Mouse (Mus musculus) c-Kit-positive CD71-negative TER-119-negative erythroid progenitor cells, embryonic 14.5 days (primary cell): Measurements from ENCODE around the gene Atg13.
A peak's percentile ranks its signal among the peaks of the same experiment; 100 is the strongest.
"Not testable (repeated sequence)": the region's sequence is repeated elsewhere in the genome, so short reads cannot be mapped to it uniquely, and the experiment has no call there.

Experiments used
- DNase-seq: peaks from one replicate; pipeline ENCODE4 v3.0.0-alpha.2; 2013; ENCODE audit warnings: low read depth

The Atg13 gene

GRCm38 (mm10) chr2:91710272-91711234, at the start of gene Atg13, which contains the start of gene Harbi1:
Gene Atg13, minus strand, starts transcription at chr2:91710576.
Gene Harbi1, plus strand, starts transcription at chr2:91710852.
- peak; percentile 78 for DNase-seq

DNA sequence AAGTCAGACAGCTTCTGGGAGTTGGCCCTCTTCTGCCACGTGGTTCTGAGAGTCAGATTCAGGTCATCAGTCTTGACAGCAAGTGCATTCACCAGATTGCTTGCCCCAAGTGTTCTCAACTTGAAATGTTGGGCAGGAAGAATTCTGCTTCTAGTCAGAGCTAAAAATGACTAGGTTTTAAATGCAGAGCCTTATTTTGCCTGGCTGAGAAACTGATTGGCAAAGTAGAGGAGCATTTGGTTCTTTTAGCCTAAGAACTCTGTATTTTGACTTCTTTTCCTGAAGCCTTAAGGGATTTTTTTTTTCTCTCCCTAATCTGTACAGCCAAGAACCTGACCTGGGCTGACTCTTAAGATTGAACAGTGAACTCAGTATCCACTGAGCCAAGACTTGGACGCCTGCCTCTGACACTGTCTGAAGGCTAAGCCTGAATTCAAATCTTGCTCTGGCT, 39.5 kb upstream of the Atg13 start:
- DNase-seq, result no peak

GRCm38 (mm10) chr2:91744686-91745085, 34.3 kb upstream of the Atg13 start:
- DNase-seq, result no peak

DNA sequence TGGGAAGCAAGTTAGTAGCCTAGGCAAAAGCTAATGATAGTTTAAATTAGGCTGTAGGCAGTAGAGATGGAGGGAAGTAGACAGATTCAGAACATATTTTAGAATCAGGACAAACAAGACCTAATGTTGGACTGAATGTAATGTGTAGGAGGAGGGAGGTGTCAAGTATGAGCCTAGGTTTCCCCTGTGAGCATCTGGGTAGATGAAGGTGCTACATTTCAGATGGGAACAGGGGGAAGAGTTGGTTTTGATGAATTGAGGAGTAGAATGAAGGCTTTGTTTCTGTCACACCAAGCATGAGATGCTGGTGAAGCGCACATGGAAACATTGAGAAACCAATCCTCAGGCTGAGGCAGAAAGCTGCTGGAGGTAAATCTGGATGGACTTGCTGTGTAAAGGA, 29.2 kb upstream of the Atg13 start:
- DNase-seq, result no peak

DNA sequence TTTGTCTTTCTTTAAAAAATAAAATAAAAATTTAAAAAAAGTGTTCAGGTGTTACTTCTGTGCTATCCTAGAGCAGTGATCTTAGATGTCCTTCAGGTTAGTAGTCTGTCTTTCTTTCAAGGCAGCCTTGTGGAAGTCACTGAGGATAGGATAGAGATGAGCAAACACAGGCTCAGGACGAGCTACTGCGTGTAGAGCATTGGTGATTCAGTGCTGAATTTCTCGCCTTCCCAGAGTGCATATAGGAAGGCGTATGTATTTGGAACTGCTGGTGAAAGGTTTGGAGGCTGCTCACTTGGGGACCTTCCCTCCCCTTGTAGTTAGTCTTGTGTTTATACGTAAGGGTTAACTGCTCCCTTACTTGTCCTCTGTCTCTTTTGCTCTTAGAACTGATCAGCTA, 24.8 kb upstream of the Atg13 start:
- DNase-seq, result no peak

DNA sequence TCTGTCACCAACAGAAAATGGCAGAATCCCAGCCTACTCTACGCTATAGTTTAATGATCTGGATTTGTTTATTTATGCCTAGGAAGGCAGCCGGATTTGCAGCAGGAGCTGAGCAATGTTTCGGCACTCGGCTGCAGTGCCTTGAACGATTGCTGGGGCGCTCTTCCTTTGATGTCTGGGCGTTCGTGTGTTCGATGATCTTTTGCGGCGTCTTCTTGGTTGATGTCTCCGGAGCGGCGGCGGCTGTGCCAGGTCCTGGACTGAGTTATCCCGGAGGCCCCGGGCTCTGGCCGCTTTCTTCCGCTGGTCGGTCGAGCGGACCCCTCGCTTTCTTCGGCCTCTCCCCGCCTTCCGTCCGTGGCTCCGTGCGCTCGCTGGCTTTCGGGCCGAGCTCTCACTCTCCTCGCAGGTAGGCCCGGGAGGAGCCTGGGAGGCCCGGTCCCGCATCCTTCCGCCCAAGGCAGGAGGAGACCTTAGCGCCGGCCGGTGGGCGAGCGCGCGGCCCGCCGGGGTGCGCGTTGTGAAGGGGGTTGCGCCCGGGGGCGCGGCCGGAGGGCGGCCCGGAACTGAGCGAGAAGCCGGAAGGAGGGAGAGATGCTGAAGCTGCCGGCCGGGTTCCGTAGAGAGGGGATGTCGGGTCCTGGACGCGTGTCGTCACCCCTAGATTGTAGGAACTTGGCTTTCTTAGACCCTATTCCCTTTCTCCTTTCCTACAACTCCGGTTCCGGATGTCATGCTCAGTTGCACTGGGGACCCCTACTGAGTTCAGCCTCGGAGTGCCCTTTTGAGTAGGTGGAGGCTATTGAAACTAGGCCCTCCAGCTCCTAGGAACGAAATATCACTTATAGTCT, 19.8 kb upstream of the Atg13 start, which contains the start of gene Ambra1:
Gene Ambra1 (plus strand): TSS at position 164 of the 851 bp plus-strand sequence.
- DNase-seq, result peak; percentile 82

DNA sequence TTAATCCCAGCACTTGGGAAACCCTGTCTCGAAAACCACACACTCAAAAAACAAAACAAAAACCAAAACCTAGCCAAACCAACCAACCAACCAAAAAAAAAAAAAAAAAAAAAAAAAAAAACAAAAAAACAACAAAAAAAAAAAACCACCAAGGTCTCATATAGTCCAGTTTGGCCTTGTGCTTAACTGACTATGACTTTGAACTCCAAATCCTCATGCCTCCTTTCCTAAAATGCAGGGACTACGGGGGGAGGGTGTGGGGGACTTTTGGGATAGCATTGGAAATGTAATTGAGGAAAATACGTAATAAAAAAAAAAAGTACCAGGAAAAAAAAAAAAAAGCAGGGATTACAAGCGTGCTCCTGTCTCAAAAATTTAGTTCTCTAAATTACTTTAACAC, 19.2 kb upstream of the Atg13 start:
- DNase-seq, result no peak

- no peak for DNase-seq
Measured at GRCm38 (mm10) chr2:91727011-91727410, 16.6 kb upstream of the Atg13 start.

- DNase-seq, result not testable (repeated sequence)
Measured at GRCm38 (mm10) chr2:91725476-91725875, 15.1 kb upstream of the Atg13 start.

DNA sequence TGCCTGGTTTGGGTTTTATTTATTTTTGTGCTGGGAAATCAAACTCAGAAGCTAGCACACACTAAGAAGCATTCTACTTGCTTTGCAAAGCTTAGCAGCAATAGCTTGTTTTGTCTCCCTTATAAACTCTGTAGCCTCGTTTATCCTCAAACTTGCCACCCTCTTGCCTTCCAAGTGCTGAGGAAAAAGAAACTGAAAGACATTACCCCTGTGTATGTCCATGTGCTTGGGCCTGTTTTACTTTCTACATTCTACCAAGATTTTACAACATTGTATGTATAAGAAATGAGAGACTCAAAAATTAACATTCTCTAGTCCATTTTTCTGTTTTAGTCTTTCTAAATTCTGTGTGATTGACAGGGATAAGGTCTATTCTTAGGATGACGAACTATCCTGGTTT, 14.3 kb upstream of the Atg13 start:
- no peak for DNase-seq

DNA sequence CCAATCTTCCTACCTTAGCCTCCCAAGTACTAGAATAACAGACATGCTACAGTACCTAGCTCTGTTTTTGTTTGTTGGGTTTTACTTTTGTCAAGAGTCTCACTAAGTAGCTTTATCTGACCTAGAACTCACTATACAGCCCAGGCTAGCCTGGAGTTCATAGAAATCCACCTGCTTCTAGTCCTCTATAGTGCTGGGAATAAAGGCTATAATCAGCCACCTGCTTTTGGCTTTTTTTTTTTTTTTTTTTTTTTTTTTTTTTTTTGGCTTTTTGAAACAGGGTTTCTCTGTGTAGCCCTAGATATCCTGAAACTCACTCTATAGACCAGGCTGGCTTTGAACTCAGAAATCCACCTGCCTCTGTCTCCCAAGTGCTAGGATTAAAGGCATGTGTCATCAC, 13.6 kb upstream of the Atg13 start:
- DNase-seq, result no peak

GRCm38 (mm10) chr2:91723382-91723781, 13.0 kb upstream of the Atg13 start:
- no peak for DNase-seq

DNA sequence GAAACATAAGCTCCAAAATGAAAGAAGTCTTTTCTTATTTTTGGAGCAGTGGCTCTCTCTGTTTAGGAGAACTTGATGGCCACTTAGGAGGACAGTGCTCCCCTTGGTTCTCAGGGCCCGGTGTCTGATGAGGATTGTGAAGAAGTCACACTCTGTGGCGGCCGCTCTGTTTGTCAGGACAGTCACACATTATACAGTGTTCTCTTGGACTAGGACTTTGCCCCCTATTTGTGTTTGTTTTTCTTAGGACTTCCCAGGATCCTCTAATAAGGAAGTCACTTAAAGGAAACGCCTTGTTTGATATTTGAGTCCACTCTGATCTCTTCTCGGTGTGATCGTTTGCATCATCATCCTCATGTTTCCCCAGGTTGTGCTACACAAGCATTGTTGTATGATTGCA, 7.9 kb upstream of the Atg13 start:
- no peak for DNase-seq

GRCm38 (mm10) chr2:91714921-91715320, 4.5 kb upstream of the Atg13 start:
- DNase-seq, result no peak

- DNase-seq, result no peak
Measured at GRCm38 (mm10) chr2:91711256-91711925, 1.0 kb upstream of the Atg13 start.

GRCm38 (mm10) chr2:91708361-91708760, 2.0 kb downstream of the Atg13 start:
- no peak for DNase-seq

- no peak for DNase-seq
Measured at GRCm38 (mm10) chr2:91706456-91706855, 3.9 kb downstream of the Atg13 start.

- no peak for DNase-seq
Measured at GRCm38 (mm10) chr2:91705736-91706135, 4.6 kb downstream of the Atg13 start.

DNA sequence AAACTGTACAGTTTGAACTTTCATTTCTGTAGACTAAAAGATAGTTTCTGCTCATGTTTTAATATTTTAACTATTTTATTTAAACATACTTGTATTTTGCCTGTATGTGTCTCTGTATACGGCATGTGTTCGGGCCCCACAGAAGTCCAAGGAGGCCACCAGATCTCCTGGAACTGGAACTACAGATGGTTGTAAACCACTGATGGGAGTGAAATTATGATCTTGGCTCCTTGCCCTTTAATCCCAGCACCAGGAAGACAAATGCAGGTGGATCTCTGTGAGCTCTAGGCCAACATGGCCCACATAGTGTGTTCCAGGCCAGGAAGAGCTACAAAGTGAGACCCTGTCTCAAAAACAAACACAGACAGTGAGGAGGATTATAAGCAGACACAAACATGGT, 9.0 kb downstream of the Atg13 start:
- DNase-seq, result no peak

GRCm38 (mm10) chr2:91699225-91699624, 11.2 kb downstream of the Atg13 start:
- no peak for DNase-seq

DNA sequence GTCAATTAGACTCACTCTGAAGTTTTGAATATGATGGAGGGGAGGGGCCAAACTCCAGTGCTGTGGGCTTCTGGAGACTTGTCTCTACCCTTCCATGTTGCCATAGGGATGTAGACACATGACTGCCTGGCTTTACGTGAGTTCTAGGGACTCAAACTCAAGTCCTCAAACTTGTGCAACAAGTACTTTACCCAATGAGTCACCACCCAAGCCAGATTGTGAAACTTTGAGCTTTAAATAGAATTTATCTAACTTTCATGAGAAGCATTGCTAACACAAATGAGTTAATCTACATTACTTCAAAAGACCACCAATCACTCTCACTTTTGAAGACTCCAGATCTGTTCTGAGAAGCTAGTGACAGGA, 14.2 kb downstream of the Atg13 start:
- DNase-seq, result peak; percentile 20
